Mouse (Mus musculus) left cerebral cortex, postnatal 25 days (tissue): Measurements from ENCODE around the gene Bbs9. TPM values are rescaled to one million over a fixed set of nuclear protein-coding genes. Genes with fewer than 3 reads are reported as not detected.

Source experiments
- DNase-seq, 2 experiments: peaks; one replicate each; pipeline ENCODE4 v3.0.0; 2022; ENCODE audit warnings: low spot score in 2 of 2, mixed read lengths in 1 of 2
- intact Hi-C: fragments of 180-260 bp; cut with DNase I; formaldehyde crosslinking; loops from one replicate; pipeline ENCODE4 v1.15.1; 2025
- total RNA-seq, 2 experiments: library from RNA; stranded (reverse); gene quantifications; 2 replicates each; pipeline ENCODE4 v1.2.3; 2021

Bbs9 gene
- total RNA-seq, 2 experiments from 2014 or later: 27.8 to 28.6 TPM

DNA sequence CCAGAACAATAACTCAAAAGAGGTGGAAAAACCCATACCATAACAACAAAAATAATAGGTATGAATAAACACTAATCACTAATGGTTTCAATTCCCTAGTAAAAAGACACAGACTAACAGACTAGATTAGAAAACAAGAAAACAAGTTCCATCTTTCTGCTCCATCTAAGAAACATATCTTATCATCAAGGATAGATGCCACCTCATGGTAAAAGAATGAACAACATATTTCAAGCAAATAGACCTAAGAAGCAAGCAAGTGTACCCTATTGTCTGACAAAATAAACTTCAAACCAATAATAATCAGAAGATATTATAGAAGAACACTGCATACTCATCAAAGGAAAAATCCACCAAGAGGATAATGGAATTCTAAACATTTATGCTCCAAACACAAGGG is 441.3 kb downstream of the Bbs9 start:
- intact Hi-C loops: no loop called here
- no peak for DNase-seq

DNA sequence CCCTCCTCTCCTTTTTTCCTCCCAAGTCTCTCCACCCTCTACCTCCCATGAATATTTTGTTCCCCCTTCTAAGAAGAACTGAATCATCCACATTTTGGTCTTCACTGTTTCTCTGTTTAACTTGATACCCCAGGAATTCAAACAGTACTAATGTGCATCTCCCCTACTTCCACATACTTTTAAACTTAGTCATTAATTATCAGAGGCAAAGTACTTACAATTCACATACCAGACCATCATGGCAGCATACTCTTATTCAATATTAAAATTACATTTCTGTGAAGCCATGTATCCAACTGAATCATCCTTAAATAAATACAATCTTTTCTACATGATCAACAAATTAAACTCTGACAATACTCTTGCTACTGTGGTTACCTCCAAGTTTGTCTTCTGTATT is 460.1 kb downstream of the Bbs9 start:
- intact Hi-C loops: no loop called here

More for the DNA sequence above, 460.1 kb downstream of the Bbs9 start:
- no peak for DNase-seq

Other genes with a start within 250 kb of the Bbs9 start
- 1 to 10 TPM; 3.4 to 4.2 TPM for gene Zfp599, start 215.8 kb upstream of the Bbs9 start, total RNA-seq
- gene Zfp810, start 168.1 kb upstream of the Bbs9 start, total RNA-seq: 10 to 100 TPM; 17.2 to 17.7 TPM
- 1 to 10 TPM; 6.4 to 7.3 TPM for gene Anln, start 86.5 kb upstream of the Bbs9 start, total RNA-seq
- gene 9530077C05Rik, start 64.2 kb upstream of the Bbs9 start, total RNA-seq: 1 to 10 TPM; 7.4 to 8.4 TPM
- gene Gm17545, start 21.4 kb upstream of the Bbs9 start, total RNA-seq: not detected
- gene Rp9, start 6.0 kb upstream of the Bbs9 start, total RNA-seq: 10 to 100 TPM; 40.0 to 40.1 TPM